Mouse (Mus musculus): ENCODE measurements around the gene Insr. TPM values are rescaled to one million over a fixed set of nuclear protein-coding genes. Genes with fewer than 3 reads are reported as not detected.

The Insr gene
- polyA plus RNA-seq, 1 experiment from 2014 or later: 26.7 TPM

DNA sequence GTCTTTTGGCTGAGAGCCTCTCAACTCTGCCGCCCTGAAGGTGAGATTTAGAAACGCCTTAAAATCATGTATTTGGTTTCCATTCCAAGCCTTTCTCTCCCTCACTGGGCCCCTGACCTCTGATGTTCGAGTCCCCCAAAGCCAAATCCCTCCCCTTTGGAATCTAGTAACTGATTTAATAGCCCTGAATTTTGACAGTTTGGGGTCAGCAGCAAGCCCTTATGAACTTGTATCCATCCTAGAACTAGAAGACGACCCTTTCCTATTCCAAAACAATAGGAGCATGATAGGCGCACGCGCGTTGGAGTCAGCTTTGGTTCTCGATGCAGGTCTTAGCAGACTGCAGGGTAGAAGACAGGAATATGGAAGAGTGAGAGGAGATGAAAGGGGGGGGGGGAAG is 58.9 kb downstream of the Insr start:
- H3K4me1 ChIP-seq (ENCODE audit: control insufficient read depth, low read depth, low read length): peaks cover 31% of the 10 kb centered on the region
- 0 out of 2 replicates have a peak, but pooled peaks have one; percentile 0 for ATAC-seq (ENCODE audit: low read depth)
- peak overlapping the region; percentile 13 for H3K9ac ChIP-seq (ENCODE audit: low read depth, low read length)
- peak overlapping the region; percentile 93 for H3K4me2 ChIP-seq (ENCODE audit: low read depth, low read length)
- no peaks in the 10 kb centered on the region for H3K36me3 ChIP-seq (ENCODE audit: control insufficient read depth, insufficient read depth)
- peak overlapping the region; percentile 86 for H3K27ac ChIP-seq (ENCODE audit: low read length)
- H3K4me3 ChIP-seq (ENCODE audit: low read depth, low read length): peak overlapping the region; percentile 68
- H3K27me3 ChIP-seq (ENCODE audit: control insufficient read depth, insufficient read depth, low read depth, low read length): no peaks in the 10 kb centered on the region
- H3K9me3 ChIP-seq (replicated peaks; ENCODE audit: control insufficient read depth, low read length): no peaks in the 10 kb centered on the region
- 7% methylated on average over 9 of the region's 9 CpGs for WGBS (ENCODE audit: insufficient replicate concordance)

DNA sequence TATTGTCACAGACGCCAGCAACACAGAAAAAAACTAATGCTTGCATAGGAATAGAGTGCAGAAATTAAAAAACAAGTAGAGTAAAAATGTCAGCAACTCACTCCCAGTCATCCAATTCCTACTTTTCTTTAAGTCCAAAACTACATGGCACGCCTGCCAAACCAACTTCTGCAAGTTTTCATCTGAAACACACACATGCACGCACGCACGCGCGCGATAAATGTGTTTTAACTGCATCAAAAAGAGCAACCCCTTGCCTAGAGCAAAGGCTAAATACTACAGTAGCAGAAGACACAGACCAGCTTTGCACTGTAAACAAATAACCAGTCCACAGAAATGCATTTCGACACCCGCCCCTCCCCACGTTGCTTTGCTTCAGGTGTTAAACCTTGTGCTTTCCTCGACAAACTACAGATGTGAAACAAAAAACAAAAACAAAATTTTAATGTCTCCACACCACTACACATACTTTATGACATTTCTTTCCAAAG is 59.5 kb downstream of the Insr start:
- Histone ChIP-seq H3K36me3 (ENCODE audit: control insufficient read depth, insufficient read depth) (no peaks in the 10 kb centered on the region), H3K27ac (ENCODE audit: low read length) (peak overlapping the region; percentile 86), H3K9ac (ENCODE audit: low read depth, low read length) (no peak overlapping the region), H3K9me3 (replicated peaks; ENCODE audit: control insufficient read depth, low read length) (no peaks in the 10 kb centered on the region), H3K27me3 (ENCODE audit: control insufficient read depth, insufficient read depth, low read depth, low read length) (no peaks in the 10 kb centered on the region), H3K4me2 (ENCODE audit: low read depth, low read length) (peak overlapping the region; percentile 93; the same call in 1 of the 2 replicates), H3K4me1 (ENCODE audit: control insufficient read depth, low read depth, low read length) (peaks cover 36% of the 10 kb centered on the region), H3K4me3 (ENCODE audit: low read depth, low read length) (no peak overlapping the region)
- 75% methylated on average over 12 of the region's 12 CpGs for WGBS (ENCODE audit: insufficient replicate concordance)
- ATAC-seq (ENCODE audit: low read depth): no peak

DNA sequence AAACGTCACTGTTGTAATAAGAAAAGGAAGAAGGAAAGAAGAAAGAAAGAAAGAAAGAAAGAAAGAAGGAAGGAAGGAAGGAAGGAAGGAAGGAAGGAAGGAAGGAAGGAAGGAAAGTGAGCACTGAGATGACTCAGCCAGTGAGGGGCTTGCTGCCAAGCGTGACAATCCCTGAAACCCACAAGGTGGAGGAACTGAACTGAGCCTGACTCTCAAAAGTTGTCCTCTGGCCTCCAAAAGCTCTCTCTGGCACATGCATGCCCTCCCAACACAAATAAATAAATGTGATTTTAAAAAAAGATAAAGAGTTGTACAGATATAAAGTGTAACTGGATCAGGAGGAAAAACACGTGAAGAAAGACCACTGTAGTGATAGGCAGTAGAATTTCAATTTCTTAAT is 60.2 kb downstream of the Insr start:
- H3K9ac ChIP-seq (ENCODE audit: low read depth, low read length): no peak overlapping the region
- H3K4me1 ChIP-seq (ENCODE audit: control insufficient read depth, low read depth, low read length): peaks cover 37% of the 10 kb centered on the region
- no peak overlapping the region for H3K4me2 ChIP-seq (ENCODE audit: low read depth, low read length)
- H3K36me3 ChIP-seq (ENCODE audit: control insufficient read depth, insufficient read depth): no peaks in the 10 kb centered on the region
- 44% methylated on average over 3 of the region's 3 CpGs for WGBS (ENCODE audit: insufficient replicate concordance)
- H3K27me3 ChIP-seq (ENCODE audit: control insufficient read depth, insufficient read depth, low read depth, low read length): no peaks in the 10 kb centered on the region
- H3K27ac ChIP-seq (ENCODE audit: low read length): peak overlapping the region; percentile 66
- H3K4me3 ChIP-seq (ENCODE audit: low read depth, low read length): no peak overlapping the region
- no peak for ATAC-seq (ENCODE audit: low read depth)
- no peaks in the 10 kb centered on the region for H3K9me3 ChIP-seq (replicated peaks; ENCODE audit: control insufficient read depth, low read length)

DNA sequence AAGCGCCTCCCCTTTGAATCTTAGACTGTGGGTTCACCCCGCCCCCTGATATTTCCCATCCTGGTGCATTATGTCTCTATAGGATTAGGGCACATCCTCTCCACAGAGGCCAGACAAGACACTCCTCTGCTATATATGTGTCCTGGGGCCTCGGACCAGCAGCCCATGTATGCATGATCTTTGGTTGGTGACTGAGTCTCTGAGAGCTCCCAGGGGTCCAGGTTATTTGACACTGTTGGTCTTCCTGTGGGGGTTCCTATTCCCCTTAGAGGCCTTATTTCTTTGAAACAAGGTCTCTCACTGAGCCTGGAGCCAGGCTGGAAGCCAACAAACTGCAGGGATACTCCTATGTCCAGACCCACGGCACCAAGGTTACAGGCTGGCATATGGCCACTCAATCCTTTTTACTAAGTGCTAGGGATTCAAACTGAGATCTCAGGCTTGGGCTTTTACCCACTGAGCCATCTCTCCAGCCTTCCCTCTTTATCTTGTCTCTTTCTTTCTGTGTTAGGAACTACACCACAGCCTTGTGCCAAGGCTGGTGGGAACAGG is 62.8 kb downstream of the Insr start:
- H3K27ac ChIP-seq (ENCODE audit: low read length): no peak overlapping the region
- H3K27me3 ChIP-seq (ENCODE audit: control insufficient read depth, insufficient read depth, low read depth, low read length): no peaks in the 10 kb centered on the region
- no peak overlapping the region for H3K9ac ChIP-seq (ENCODE audit: low read depth, low read length)
- no peak for ATAC-seq (ENCODE audit: low read depth)
- 51% methylated on average over 4 of the region's 4 CpGs for WGBS (ENCODE audit: insufficient replicate concordance)
- peaks cover 24% of the 10 kb centered on the region for H3K4me1 ChIP-seq (ENCODE audit: control insufficient read depth, low read depth, low read length)
- H3K36me3 ChIP-seq (ENCODE audit: control insufficient read depth, insufficient read depth): no peaks in the 10 kb centered on the region
- H3K4me2 ChIP-seq (ENCODE audit: low read depth, low read length): no peak overlapping the region
- no peaks in the 10 kb centered on the region for H3K9me3 ChIP-seq (replicated peaks; ENCODE audit: control insufficient read depth, low read length)
- H3K4me3 ChIP-seq (ENCODE audit: low read depth, low read length): no peak overlapping the region

DNA sequence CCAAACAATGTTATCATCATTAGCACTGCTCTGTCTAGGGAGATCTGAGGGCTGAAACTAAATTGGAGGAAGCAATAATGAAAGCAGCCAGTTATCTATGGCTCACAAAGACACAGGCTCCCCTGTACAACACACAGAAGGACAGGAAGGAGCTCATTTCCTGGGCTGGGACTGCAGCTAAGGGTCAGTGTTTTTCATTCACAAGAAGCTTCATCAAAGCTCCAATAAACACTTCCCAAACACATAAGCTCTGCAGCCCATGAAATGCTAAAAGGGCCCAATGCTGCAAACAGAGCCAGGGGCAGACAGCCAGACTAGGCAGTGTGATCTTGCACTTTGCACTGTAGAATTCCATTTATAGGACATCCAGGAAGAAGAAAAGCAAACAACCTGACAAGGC is 63.9 kb downstream of the Insr start:
- ATAC-seq (ENCODE audit: low read depth): peak; percentile 69
- H3K27me3 ChIP-seq (ENCODE audit: control insufficient read depth, insufficient read depth, low read depth, low read length): no peaks in the 10 kb centered on the region
- H3K4me1 ChIP-seq (ENCODE audit: control insufficient read depth, low read depth, low read length): peaks cover 20% of the 10 kb centered on the region

DNA sequence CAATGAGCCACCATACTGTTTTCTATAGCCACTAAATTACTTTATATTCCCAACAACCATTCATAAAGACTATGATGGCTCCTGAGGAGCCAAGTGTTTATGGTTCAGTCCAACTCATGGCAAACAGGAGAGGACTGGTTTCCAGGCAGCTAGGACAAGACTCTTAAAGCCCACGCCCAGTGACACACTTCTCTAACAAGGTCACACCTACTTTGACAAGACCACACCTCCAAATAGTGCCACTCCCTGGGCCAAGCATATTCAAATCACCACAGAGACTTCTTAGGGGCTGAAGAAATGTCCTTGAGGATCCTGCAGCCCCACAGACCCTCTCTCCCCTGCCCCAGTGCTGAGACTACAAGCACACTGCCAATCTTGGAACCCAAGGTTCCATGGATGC is 64.8 kb downstream of the Insr start:
- Histone ChIP-seq H3K9ac (ENCODE audit: low read depth, low read length) (no peak overlapping the region), H3K4me1 (ENCODE audit: control insufficient read depth, low read depth, low read length) (peaks cover 15% of the 10 kb centered on the region), H3K9me3 (replicated peaks; ENCODE audit: control insufficient read depth, low read length) (no peaks in the 10 kb centered on the region), H3K27me3 (ENCODE audit: control insufficient read depth, insufficient read depth, low read depth, low read length) (no peaks in the 10 kb centered on the region), H3K36me3 (ENCODE audit: control insufficient read depth, insufficient read depth) (peaks cover 7% of the 10 kb centered on the region), H3K27ac (ENCODE audit: low read length) (peak overlapping the region; percentile 59), H3K4me3 (ENCODE audit: low read depth, low read length) (no peak overlapping the region), H3K4me2 (ENCODE audit: low read depth, low read length) (no peak overlapping the region)
- 72% methylated on average over 1 of the region's 1 CpGs for WGBS (ENCODE audit: insufficient replicate concordance)
- no peak for ATAC-seq (ENCODE audit: low read depth)

More for the DNA sequence above, 63.9 kb downstream of the Insr start:
- Histone ChIP-seq H3K9ac (ENCODE audit: low read depth, low read length) (no peak overlapping the region), H3K4me3 (ENCODE audit: low read depth, low read length) (no peak overlapping the region), H3K4me2 (ENCODE audit: low read depth, low read length) (no peak overlapping the region), H3K27ac (ENCODE audit: low read length) (peak overlapping the region; percentile 59), H3K36me3 (ENCODE audit: control insufficient read depth, insufficient read depth) (peaks cover 7% of the 10 kb centered on the region), H3K9me3 (replicated peaks; ENCODE audit: control insufficient read depth, low read length) (no peaks in the 10 kb centered on the region)

DNA sequence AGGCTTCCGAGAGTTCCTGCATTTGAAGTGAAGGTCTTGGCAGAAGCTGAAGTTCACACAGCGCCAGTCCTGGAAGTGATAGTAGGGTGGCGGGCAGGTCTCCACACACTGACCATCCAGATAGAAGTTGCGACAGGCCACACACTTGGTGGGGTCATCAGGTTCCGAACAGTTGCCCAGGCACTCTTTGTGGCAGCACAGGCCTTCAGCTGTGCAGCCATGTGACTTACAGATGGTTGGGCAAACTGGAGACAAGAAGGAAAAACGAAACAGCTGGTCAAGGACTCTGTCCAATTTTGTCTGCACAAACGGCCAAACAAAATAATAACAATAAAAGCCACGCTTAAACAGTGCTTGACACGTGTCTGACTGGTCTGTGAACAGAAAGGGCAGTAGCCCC is 68.0 kb downstream of the Insr start:
- Histone ChIP-seq H3K9ac (ENCODE audit: low read depth, low read length) (no peak overlapping the region), H3K4me1 (ENCODE audit: control insufficient read depth, low read depth, low read length) (peaks cover 10% of the 10 kb centered on the region), H3K27me3 (ENCODE audit: control insufficient read depth, insufficient read depth, low read depth, low read length) (no peaks in the 10 kb centered on the region), H3K4me2 (ENCODE audit: low read depth, low read length) (no peak overlapping the region), H3K36me3 (ENCODE audit: control insufficient read depth, insufficient read depth) (peaks cover 7% of the 10 kb centered on the region), H3K27ac (ENCODE audit: low read length) (no peak overlapping the region; the same call in 1 of the 2 replicates), H3K4me3 (ENCODE audit: low read depth, low read length) (no peak overlapping the region), H3K9me3 (replicated peaks; ENCODE audit: control insufficient read depth, low read length) (no peaks in the 10 kb centered on the region)
- WGBS (ENCODE audit: insufficient replicate concordance): 69% methylated on average over 9 of the region's 9 CpGs
- no peak for ATAC-seq (ENCODE audit: low read depth)

DNA sequence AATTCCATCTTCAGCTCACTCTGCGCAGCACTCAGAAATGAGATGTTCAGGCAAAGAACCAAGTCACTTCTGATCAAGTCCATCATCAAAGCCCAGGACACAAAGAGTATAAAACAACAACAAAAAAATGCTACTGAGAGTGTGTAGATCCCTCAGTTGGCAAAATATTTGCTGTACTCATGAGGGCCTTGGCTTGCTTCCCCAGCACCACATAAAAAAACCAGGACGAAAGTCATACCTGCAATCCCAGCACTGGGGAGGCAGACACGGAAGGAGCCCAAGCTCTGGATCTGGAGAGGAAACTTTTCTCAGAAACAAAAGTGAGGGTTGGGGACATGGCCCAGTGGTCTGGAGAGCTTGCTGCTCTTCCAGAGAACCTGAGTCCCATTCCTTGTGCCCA is 69.5 kb downstream of the Insr start:
- Histone ChIP-seq H3K4me2 (ENCODE audit: low read depth, low read length) (no peak overlapping the region), H3K27me3 (ENCODE audit: control insufficient read depth, insufficient read depth, low read depth, low read length) (no peaks in the 10 kb centered on the region), H3K27ac (ENCODE audit: low read length) (no peak overlapping the region), H3K9ac (ENCODE audit: low read depth, low read length) (no peak overlapping the region), H3K9me3 (replicated peaks; ENCODE audit: control insufficient read depth, low read length) (no peaks in the 10 kb centered on the region), H3K4me1 (ENCODE audit: control insufficient read depth, low read depth, low read length) (peaks cover under 1% of the 10 kb centered on the region), H3K4me3 (ENCODE audit: low read depth, low read length) (no peak overlapping the region), H3K36me3 (ENCODE audit: control insufficient read depth, insufficient read depth) (peaks cover 7% of the 10 kb centered on the region)
- ATAC-seq (ENCODE audit: low read depth): no peak
- 73% methylated on average over 3 of the region's 3 CpGs for WGBS (ENCODE audit: insufficient replicate concordance)

DNA sequence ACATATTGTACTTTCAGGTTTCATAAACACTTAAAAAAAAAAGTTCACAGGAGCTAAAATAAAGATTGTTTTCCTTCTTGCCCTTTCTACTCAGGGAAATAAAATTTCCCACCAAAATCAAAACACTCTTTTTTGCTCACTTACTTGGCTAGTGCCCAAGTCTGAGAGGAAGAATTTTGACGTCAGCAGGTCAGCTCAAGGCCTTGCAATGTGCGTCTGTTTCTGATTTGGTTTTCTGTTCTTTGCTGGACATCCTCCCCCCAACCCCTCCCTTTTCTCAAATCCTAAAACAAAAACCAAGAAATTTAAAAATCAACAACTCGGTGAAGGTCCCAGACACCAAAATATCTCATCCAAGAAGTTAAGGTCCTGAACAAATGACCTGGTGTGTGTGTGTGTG is 70.1 kb downstream of the Insr start:
- H3K4me1 ChIP-seq (ENCODE audit: control insufficient read depth, low read depth, low read length): no peaks in the 10 kb centered on the region; the same call in 1 of the 2 replicates
- no peak overlapping the region for H3K27ac ChIP-seq (ENCODE audit: low read length)
- no peak overlapping the region for H3K9ac ChIP-seq (ENCODE audit: low read depth, low read length)
- no peaks in the 10 kb centered on the region for H3K9me3 ChIP-seq (replicated peaks; ENCODE audit: control insufficient read depth, low read length)
- WGBS (ENCODE audit: insufficient replicate concordance): 61% methylated on average over 3 of the region's 3 CpGs
- no peak overlapping the region for H3K4me2 ChIP-seq (ENCODE audit: low read depth, low read length)
- peaks cover 7% of the 10 kb centered on the region for H3K36me3 ChIP-seq (ENCODE audit: control insufficient read depth, insufficient read depth)
- no peak for ATAC-seq (ENCODE audit: low read depth)
- H3K27me3 ChIP-seq (ENCODE audit: control insufficient read depth, insufficient read depth, low read depth, low read length): no peaks in the 10 kb centered on the region
- H3K4me3 ChIP-seq (ENCODE audit: low read depth, low read length): no peak overlapping the region

Measured in liver, embryonic 16.5 days (tissue).